ENCODE assay signal across 8 mouse cellular contexts in the genomic region with DNA sequence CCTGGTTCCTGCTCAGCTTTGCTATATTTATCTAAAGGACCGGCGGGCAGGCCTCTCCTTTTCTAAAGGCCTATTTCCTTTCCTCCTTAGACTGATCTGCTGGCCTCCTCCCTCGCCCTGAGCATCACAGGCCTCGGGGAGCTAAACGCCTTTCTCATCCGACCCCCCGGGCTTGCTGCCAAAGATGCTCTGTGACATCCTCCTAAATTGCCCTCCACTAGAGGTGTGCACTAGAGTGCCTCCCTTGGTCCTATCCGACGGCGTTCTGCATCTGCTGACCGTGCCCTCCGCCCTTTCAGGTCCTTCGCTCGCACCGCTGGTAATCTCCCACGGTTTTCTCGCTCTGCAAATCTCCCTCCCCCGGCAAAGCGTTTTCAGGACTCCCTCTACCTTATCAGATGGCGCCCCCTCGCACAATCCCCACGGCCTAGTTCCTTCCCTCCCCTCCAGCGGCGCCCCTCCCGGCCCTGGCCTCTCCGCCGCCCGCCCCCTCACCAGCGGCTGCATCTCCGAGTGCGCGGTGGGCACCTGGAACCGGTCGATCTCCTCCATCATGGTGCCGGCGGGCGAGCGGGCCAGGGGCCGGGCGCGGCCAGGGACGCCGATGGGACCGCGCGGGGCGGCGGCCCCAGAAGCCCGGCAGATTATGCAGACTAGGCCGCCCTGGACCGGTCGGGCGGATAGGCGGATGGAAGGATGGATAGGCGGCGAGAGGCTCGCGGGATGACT. TPM values are rescaled to one million over a fixed set of nuclear protein-coding genes. Genes with fewer than 3 reads are reported as not detected.
A peak's percentile ranks its signal among the peaks of the same experiment; 100 is the strongest.
DNase-seq lines count a peak whose midpoint lies in the region; ATAC-seq and TF ChIP-seq lines count a peak whose summit lies in the region.

No protein-coding gene starts in this region.

- H3K27me3 ChIP-seq in forebrain, postnatal 0 days (ENCODE audit: insufficient read depth, low read length) = no peaks in the 10 kb centered on the region
- no peaks in the 10 kb centered on the region for H3K27me3 ChIP-seq in hindbrain, embryonic 16.5 days (replicated peaks; ENCODE audit: control insufficient read depth, insufficient read depth, low read length)
- peaks cover 71% of the 10 kb centered on the region for H3K27me3 ChIP-seq in limb, embryonic 12.5 days
- peaks cover 4% of the 10 kb centered on the region; the same call in 1 of the 2 replicates for H3K27me3 ChIP-seq in midbrain, embryonic 13.5 days
- no peaks in the 10 kb centered on the region; the same call in 1 of the 2 replicates for H3K27me3 ChIP-seq in thymus, adult 2 months (ENCODE audit: control insufficient read depth, insufficient read depth, low read length)

- no peak; the same call in none of the 2 replicates for TF ChIP-seq CTCF in forebrain, postnatal 0 days (IDR thresholded peaks at IDR 0.05; ENCODE audit: low read depth)
- no peak for TF ChIP-seq CTCF in thymus, adult 2 months (IDR thresholded peaks at IDR 0.05; ENCODE audit: borderline replicate concordance, control insufficient read depth, extremely low read depth, insufficient read depth, low read length, poor library complexity)

- peak overlapping the region; percentile 58 for H3K4me2 ChIP-seq in forebrain, postnatal 0 days (ENCODE audit: low read depth)
- H3K4me2 ChIP-seq in hindbrain, embryonic 16.5 days (ENCODE audit: low read length) = peak overlapping the region; percentile 66
- peak overlapping the region; percentile 99 for H3K4me2 ChIP-seq in limb, embryonic 12.5 days
- H3K4me2 ChIP-seq in midbrain, embryonic 13.5 days (replicated peaks) = peak overlapping the region; percentile 88

- WGBS in forebrain, postnatal 0 days = 3% methylated on average over 49 of the region's 58 CpGs
- 0% methylated on average over 57 of the region's 58 CpGs for WGBS in hindbrain, embryonic 16.5 days
- WGBS in limb, embryonic 12.5 days = under 1% methylated on average over 57 of the region's 58 CpGs
- 1% methylated on average over 58 of the region's 58 CpGs for WGBS in midbrain, embryonic 13.5 days
- 2% methylated on average over 58 of the region's 58 CpGs for WGBS in thymus, adult 2 months

- DNase-seq in left cerebral cortex, adult 18-20 months (ENCODE audit: low spot score in 2 of 2) = peak; percentile 53 to 54
- no peak for DNase-seq in left cerebral cortex, adult 11 months (ENCODE audit: low spot score)
- peak; percentile 80 for DNase-seq in cerebellum, adult 11-12 months
- DNase-seq in forebrain, postnatal 0 days = peak; percentile 78
- peak; percentile 64 for DNase-seq in thymus, adult 2 months

- ATAC-seq in forebrain, postnatal 0 days = peak; percentile 56
- ATAC-seq in hindbrain, embryonic 16.5 days = no peak; the same call in 1 of the 2 replicates
- peak; percentile 76; the same call in 1 of the 2 replicates for ATAC-seq in limb, embryonic 12.5 days (ENCODE audit: insufficient number of reproducible peaks, insufficient read depth, low FRiP score, low TSS enrichment, low read depth)
- ATAC-seq in midbrain, embryonic 13.5 days = peak; percentile 28

- peak overlapping the region; percentile 96 for H3K27ac ChIP-seq in forebrain, postnatal 0 days (ENCODE audit: low read depth, low read length)
- H3K27ac ChIP-seq in hindbrain, embryonic 16.5 days (ENCODE audit: low read depth, low read length) = peak overlapping the region; percentile 93
- no peak overlapping the region for H3K27ac ChIP-seq in limb, embryonic 12.5 days
- H3K27ac ChIP-seq in midbrain, embryonic 13.5 days = peak overlapping the region; percentile 93
- no peak overlapping the region for H3K27ac ChIP-seq in thymus, adult 2 months (ENCODE audit: control insufficient read depth, insufficient read depth, low read length)

- TF ChIP-seq POLR2A in thymus, adult 2 months (IDR thresholded peaks at IDR 0.05; ENCODE audit: control insufficient read depth, extremely low read depth, insufficient read depth, low read length, poor library complexity) = no peak

- no peaks in the 10 kb centered on the region for H3K9me3 ChIP-seq in forebrain, postnatal 0 days (ENCODE audit: low read length)
- no peaks in the 10 kb centered on the region for H3K9me3 ChIP-seq in hindbrain, embryonic 16.5 days (ENCODE audit: control insufficient read depth, low read length)
- no peaks in the 10 kb centered on the region for H3K9me3 ChIP-seq in limb, embryonic 12.5 days
- no peaks in the 10 kb centered on the region for H3K9me3 ChIP-seq in midbrain, embryonic 13.5 days

- peak overlapping the region; percentile 90 for H3K4me3 ChIP-seq in forebrain, postnatal 0 days (ENCODE audit: low read depth, low read length)
- H3K4me3 ChIP-seq in hindbrain, embryonic 16.5 days (ENCODE audit: low read length) = peak overlapping the region; percentile 89
- H3K4me3 ChIP-seq in limb, embryonic 12.5 days (replicated peaks) = peak overlapping the region; percentile 70
- peak overlapping the region; percentile 69 for H3K4me3 ChIP-seq in midbrain, embryonic 13.5 days (replicated peaks)
- H3K4me3 ChIP-seq in thymus, adult 2 months (ENCODE audit: control insufficient read depth, insufficient read depth, low read length) = peak overlapping the region; percentile 58

- H3K36me3 ChIP-seq in forebrain, postnatal 0 days (ENCODE audit: insufficient read depth) = peaks cover 3% of the 10 kb centered on the region; the same call in 1 of the 2 replicates
- H3K36me3 ChIP-seq in hindbrain, embryonic 16.5 days (ENCODE audit: control insufficient read depth, insufficient read depth, low read length) = no peaks in the 10 kb centered on the region
- no peaks in the 10 kb centered on the region for H3K36me3 ChIP-seq in limb, embryonic 12.5 days
- H3K36me3 ChIP-seq in midbrain, embryonic 13.5 days = 0 out of 2 replicates have a peak, but pooled peaks cover 2% of the 10 kb centered on the region
- no peaks in the 10 kb centered on the region for H3K36me3 ChIP-seq in thymus, adult 2 months (ENCODE audit: control insufficient read depth, insufficient read depth, low read length)

- H3K4me1 ChIP-seq in forebrain, postnatal 0 days (ENCODE audit: insufficient read depth) = peaks cover 26% of the 10 kb centered on the region
- peaks cover 22% of the 10 kb centered on the region for H3K4me1 ChIP-seq in hindbrain, embryonic 16.5 days (ENCODE audit: control insufficient read depth, insufficient read depth, low read depth, low read length)
- peaks cover 18% of the 10 kb centered on the region for H3K4me1 ChIP-seq in limb, embryonic 12.5 days (replicated peaks)
- peaks cover 43% of the 10 kb centered on the region for H3K4me1 ChIP-seq in midbrain, embryonic 13.5 days (replicated peaks)
- peaks cover 15% of the 10 kb centered on the region for H3K4me1 ChIP-seq in thymus, adult 2 months (replicated peaks; ENCODE audit: control insufficient read depth, insufficient read depth, low read length)

- H3K9ac ChIP-seq in forebrain, postnatal 0 days = peak overlapping the region; percentile 94
- H3K9ac ChIP-seq in hindbrain, embryonic 16.5 days (ENCODE audit: low read depth, low read length) = peak overlapping the region; percentile 93
- peak overlapping the region; percentile 67 for H3K9ac ChIP-seq in limb, embryonic 12.5 days (replicated peaks)
- H3K9ac ChIP-seq in midbrain, embryonic 13.5 days (replicated peaks) = peak overlapping the region; percentile 81

RNA-seq across cellular contexts. Expression of gene Fam219a, which starts 0.5 kb away (rescaled TPM):
- 100 to 1,000 TPM; 198 TPM for total RNA-seq in left cerebral cortex, adult 18-20 months (2021)
- 76.6 and 95.8 TPM in 2 replicates for total RNA-seq in forebrain, postnatal 0 days (2014; rRNA removed)
- polyA plus RNA-seq in forebrain, postnatal 0 days (2015; fragmentation: Nextera tagmentation; extraction: Ambion mirVana) = 13.8 and 18.6 TPM in 2 replicates
- 14.2 and 14.8 TPM in 2 replicates for polyA plus RNA-seq in hindbrain, embryonic 16.5 days (2015; fragmentation: Nextera tagmentation; extraction: Ambion mirVana)
- polyA plus RNA-seq in limb, embryonic 12.5 days (2016; fragmentation: Nextera tagmentation; extraction: Ambion mirVana) = 2.0 and 2.4 TPM in 2 replicates
- 13.1 and 18.8 TPM in 2 replicates for polyA plus RNA-seq in midbrain, embryonic 13.5 days (2015; fragmentation: Nextera tagmentation; extraction: Ambion mirVana)
- 23.0 and 29.8 TPM in 2 replicates for polyA plus RNA-seq in thymus, adult 2 months (2012; rRNA removed)

RNA-seq across cellular contexts. Expression of gene Dnaic1, which starts 0.7 kb away (rescaled TPM):
- 1 to 10 TPM; 6.6 to 9.1 TPM for total RNA-seq in left cerebral cortex, adult 18-20 months (2021)
- total RNA-seq in forebrain, postnatal 0 days (2014; rRNA removed) = 2.2 and 4.9 TPM in 2 replicates
- 2.7 and 2.8 TPM in 2 replicates for polyA plus RNA-seq in forebrain, postnatal 0 days (2015; fragmentation: Nextera tagmentation; extraction: Ambion mirVana)
- 2.4 and 3.3 TPM in 2 replicates for polyA plus RNA-seq in hindbrain, embryonic 16.5 days (2015; fragmentation: Nextera tagmentation; extraction: Ambion mirVana)
- 0.35 and 0.48 TPM in 2 replicates for polyA plus RNA-seq in limb, embryonic 12.5 days (2016; fragmentation: Nextera tagmentation; extraction: Ambion mirVana)
- polyA plus RNA-seq in midbrain, embryonic 13.5 days (2015; fragmentation: Nextera tagmentation; extraction: Ambion mirVana) = 2.4 and 2.7 TPM in 2 replicates
- polyA plus RNA-seq in thymus, adult 2 months (2012; rRNA removed) = 0.18 and 0.96 TPM in 2 replicates

RNA-seq across cellular contexts. Expression of gene 1110017D15Rik, which starts 51.7 kb away (rescaled TPM):
- total RNA-seq in left cerebral cortex, adult 18-20 months (2021) = 1 to 10 TPM; 5.1 to 5.7 TPM
- total RNA-seq in forebrain, postnatal 0 days (2014; rRNA removed) = 11.8 and 15.6 TPM in 2 replicates
- polyA plus RNA-seq in forebrain, postnatal 0 days (2015; fragmentation: Nextera tagmentation; extraction: Ambion mirVana) = 21.1 and 21.7 TPM in 2 replicates
- 17.9 and 21.7 TPM in 2 replicates for polyA plus RNA-seq in hindbrain, embryonic 16.5 days (2015; fragmentation: Nextera tagmentation; extraction: Ambion mirVana)
- 1.5 TPM in 2 replicates for polyA plus RNA-seq in limb, embryonic 12.5 days (2016; fragmentation: Nextera tagmentation; extraction: Ambion mirVana)
- polyA plus RNA-seq in midbrain, embryonic 13.5 days (2015; fragmentation: Nextera tagmentation; extraction: Ambion mirVana) = 8.3 and 8.5 TPM in 2 replicates
- polyA plus RNA-seq in thymus, adult 2 months (2012; rRNA removed) = 0.87 and 1.7 TPM in 2 replicates

Comparison
In these comparisons a context has a peak if more than half of its experiments do, and no peak if none do; other contexts are left out.
1. H3K27ac ChIP-seq: peak in forebrain, postnatal 0 days (single experiment), hindbrain, embryonic 16.5 days (single experiment) and midbrain, embryonic 13.5 days (single experiment); none in limb, embryonic 12.5 days (single experiment) and thymus, adult 2 months (single experiment).
2. Peak in every context shown above with its lines, with median percentiles within 50 percentile points of each other: H3K4me2 ChIP-seq, H3K4me3 ChIP-seq and H3K9ac ChIP-seq.